Mouse (Mus musculus) midbrain, embryonic 13.5 days (tissue): ENCODE data around the gene Hes3. TPM values are rescaled to one million over a fixed set of nuclear protein-coding genes. Genes with fewer than 3 reads are reported as not detected.

Experiments used
- ATAC-seq: fragments of 200-750 bp; cut with Nextera tagmentation; 2 replicates; pipeline ENCODE4 v1.8.0; 2017; ENCODE audit warnings: mild to moderate bottlenecking, moderate TSS enrichment, moderate library complexity
- H3K27ac ChIP-seq: fragments of 300-500 bp; sonication (generic); 2 replicates; pipeline ENCODE4 v1.5.1; 2015; ENCODE audit warnings: inconsistent platforms, mild to moderate bottlenecking, moderate library complexity
- H3K27me3 ChIP-seq: fragments of 300-500 bp; sonication (generic); 2 replicates; pipeline ENCODE4 v1.6.1; 2015; ENCODE audit warnings: mild to moderate bottlenecking, inconsistent platforms
- H3K36me3 ChIP-seq: fragments of 300-500 bp; sonication (generic); 2 replicates; pipeline ENCODE4 v1.6.1; 2015; ENCODE audit warnings: mild to moderate bottlenecking, inconsistent platforms
- H3K4me1 ChIP-seq: fragments of 300-500 bp; sonication (generic); replicated peaks from 2 replicates; pipeline ENCODE4 v1.6.1; 2015; ENCODE audit warnings: inconsistent platforms
- H3K4me2 ChIP-seq: fragments of 300-500 bp; sonication (generic); replicated peaks from 2 replicates; pipeline ENCODE4 v1.6.1; 2015; ENCODE audit warnings: moderate library complexity, mild to moderate bottlenecking, inconsistent platforms
- H3K4me3 ChIP-seq: fragments of 300-500 bp; sonication (generic); replicated peaks from 2 replicates; pipeline ENCODE4 v1.5.1; 2015; ENCODE audit warnings: mild to moderate bottlenecking, inconsistent platforms
- H3K9ac ChIP-seq: fragments of 300-500 bp; sonication (generic); replicated peaks from 2 replicates; pipeline ENCODE4 v1.6.1; 2015; ENCODE audit warnings: mild to moderate bottlenecking, inconsistent platforms
- H3K9me3 ChIP-seq: fragments of 300-500 bp; sonication (generic); 2 replicates; pipeline ENCODE4 v1.6.1; 2016; ENCODE audit warnings: mild to moderate bottlenecking, inconsistent platforms
- WGBS: fragments of 180-500 bp; shearing (Covaris S2); methylation state at CpG from one replicate; pipeline ENCODE4 v1.1.7; 2015; 5-methylcytosine and 5-hydroxymethylcytosine counted together
- polyA plus RNA-seq: library from polyadenylated mRNA; unstranded; fragments of >200 nt; fragmentation: Nextera tagmentation; extraction: Ambion mirVana; gene quantifications from 2 replicates; pipeline ENCODE4 v1.2.1, GENCODE M21; 2015

Gene Hes3
- polyA plus RNA-seq, 1 experiment from 2014 or later, result 1.4 TPM

GRCm38 (mm10) chr4:152288398-152288945, 3.0 kb downstream of the Hes3 start:
- Histone ChIP-seq H3K27ac (no peak overlapping the region), H3K4me1 (peaks cover 72% of the 10 kb centered on the region), H3K4me2 (peak overlapping the region; percentile 57; the same call in 1 of the 2 replicates), H3K27me3 (peaks cover 97% of the 10 kb centered on the region), H3K4me3 (no peak overlapping the region), H3K36me3 (no peaks in the 10 kb centered on the region), H3K9me3 (no peaks in the 10 kb centered on the region), H3K9ac (no peak overlapping the region)
- 23% methylated on average over 18 of the region's 18 CpGs for WGBS
- ATAC-seq, result no peak

- peaks cover 97% of the 10 kb centered on the region for H3K27me3 ChIP-seq
- WGBS, result 6% methylated on average over 19 of the region's 19 CpGs
- peaks cover 71% of the 10 kb centered on the region for H3K4me1 ChIP-seq
- no peak overlapping the region for H3K4me3 ChIP-seq
- H3K4me2 ChIP-seq, result peak overlapping the region; percentile 57
- no peaks in the 10 kb centered on the region for H3K36me3 ChIP-seq
- H3K9me3 ChIP-seq, result no peaks in the 10 kb centered on the region
- H3K9ac ChIP-seq, result no peak overlapping the region
- no peak overlapping the region for H3K27ac ChIP-seq
- ATAC-seq, result no peak
Measured at GRCm38 (mm10) chr4:152287317-152288120, 3.9 kb downstream of the Hes3 start.

- 3% methylated on average over 26 of the region's 26 CpGs for WGBS
- H3K4me2 ChIP-seq, result peak overlapping the region; percentile 57
- H3K4me1 ChIP-seq, result peaks cover 65% of the 10 kb centered on the region
- peak overlapping the region; percentile 56; the same call in 1 of the 2 replicates for H3K9ac ChIP-seq
- H3K36me3 ChIP-seq, result no peaks in the 10 kb centered on the region
- no peak overlapping the region for H3K27ac ChIP-seq
- peak overlapping the region; percentile 34; the same call in 1 of the 2 replicates for H3K4me3 ChIP-seq
- peaks cover 97% of the 10 kb centered on the region for H3K27me3 ChIP-seq
- no peak for ATAC-seq
- no peaks in the 10 kb centered on the region for H3K9me3 ChIP-seq
Measured at GRCm38 (mm10) chr4:152286887-152287286, 4.6 kb downstream of the Hes3 start.

GRCm38 (mm10) chr4:152286183-152286582, 5.3 kb downstream of the Hes3 start:
- WGBS, result 1% methylated on average over 31 of the region's 32 CpGs
- ATAC-seq, result peak; percentile 11
- peaks cover 58% of the 10 kb centered on the region for H3K4me1 ChIP-seq
- H3K9me3 ChIP-seq, result no peaks in the 10 kb centered on the region
- H3K4me3 ChIP-seq, result peak overlapping the region; percentile 34
- peak overlapping the region; percentile 57 for H3K4me2 ChIP-seq
- no peak overlapping the region for H3K27ac ChIP-seq
- H3K27me3 ChIP-seq, result peaks cover 97% of the 10 kb centered on the region
- no peaks in the 10 kb centered on the region for H3K36me3 ChIP-seq
- H3K9ac ChIP-seq, result peak overlapping the region; percentile 56

DNA sequence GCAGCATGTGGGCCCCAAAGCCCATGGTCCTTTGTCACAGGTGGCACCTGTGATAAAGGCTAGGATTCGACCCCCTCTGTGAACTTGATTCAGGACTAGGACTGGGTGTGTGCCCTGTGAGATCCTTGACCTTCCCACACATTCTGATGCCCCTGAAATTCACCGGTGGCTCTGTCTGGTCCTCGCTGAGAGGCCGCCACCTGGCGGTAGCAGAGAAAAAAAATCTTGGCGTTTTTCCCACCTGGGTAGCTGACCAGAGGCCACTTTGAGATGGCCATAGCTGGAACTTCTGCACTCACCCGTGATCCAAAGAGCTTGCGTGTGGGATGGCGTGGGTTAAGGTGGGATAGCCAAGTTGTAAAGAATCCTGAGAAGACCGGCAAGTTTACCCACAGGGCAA, 6.0 kb downstream of the Hes3 start:
- WGBS, result 4% methylated on average over 10 of the region's 10 CpGs
- peaks cover 97% of the 10 kb centered on the region for H3K27me3 ChIP-seq

GRCm38 (mm10) chr4:152283186-152283950, 8.1 kb downstream of the Hes3 start:
- peaks cover 38% of the 10 kb centered on the region for H3K4me1 ChIP-seq
- H3K9me3 ChIP-seq, result no peaks in the 10 kb centered on the region
- H3K4me2 ChIP-seq, result peak overlapping the region; percentile 56
- H3K9ac ChIP-seq, result peak overlapping the region; percentile 53
- no peak overlapping the region for H3K27ac ChIP-seq
- peaks cover 100% of the 10 kb centered on the region for H3K27me3 ChIP-seq
- 4% methylated on average over 67 of the region's 70 CpGs for whole genome bisulfite sequencing
- H3K4me3 ChIP-seq, result peak overlapping the region; percentile 36
- no peaks in the 10 kb centered on the region for H3K36me3 ChIP-seq
- peak; percentile 81 for ATAC-seq

More for the DNA sequence above, 6.0 kb downstream of the Hes3 start:
- no peaks in the 10 kb centered on the region for H3K36me3 ChIP-seq
- H3K27ac ChIP-seq, result no peak overlapping the region
- ATAC-seq, result no peak
- no peak overlapping the region for H3K4me3 ChIP-seq
- no peak overlapping the region for H3K4me2 ChIP-seq
- H3K9ac ChIP-seq, result no peak overlapping the region
- H3K4me1 ChIP-seq, result peaks cover 51% of the 10 kb centered on the region
- no peaks in the 10 kb centered on the region for H3K9me3 ChIP-seq

DNA sequence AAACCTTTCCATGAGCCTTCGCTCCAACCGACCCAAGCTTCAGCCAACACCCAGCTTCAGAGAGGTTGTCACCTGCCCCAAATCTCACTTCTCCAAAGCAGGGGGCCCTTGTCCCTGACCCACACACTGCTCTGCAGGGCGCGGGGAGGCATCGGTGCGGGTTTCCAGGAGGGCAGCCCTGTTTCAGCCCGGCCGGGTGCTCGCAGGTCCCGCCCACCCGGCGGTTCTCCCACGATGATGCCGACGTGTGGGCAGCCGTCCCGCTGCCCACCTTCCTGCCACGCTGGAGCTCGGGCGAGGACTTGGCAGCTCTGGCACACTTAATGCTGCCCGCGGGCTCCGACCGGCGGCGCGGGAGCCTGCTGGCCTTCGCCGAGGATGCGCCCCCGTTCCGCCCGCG, 8.7 kb downstream of the Hes3 start:
- peak overlapping the region; percentile 36 for H3K4me3 ChIP-seq
- peak overlapping the region; percentile 53 for H3K9ac ChIP-seq
- 19% methylated on average over 34 of the region's 34 CpGs for WGBS
- H3K27me3 ChIP-seq, result peaks cover 97% of the 10 kb centered on the region
- H3K4me2 ChIP-seq, result peak overlapping the region; percentile 56
- peak; percentile 9; the same call in 1 of the 2 replicates for ATAC-seq
- peaks cover 32% of the 10 kb centered on the region for H3K4me1 ChIP-seq
- H3K9me3 ChIP-seq, result no peaks in the 10 kb centered on the region
- H3K36me3 ChIP-seq, result no peaks in the 10 kb centered on the region
- H3K27ac ChIP-seq, result no peak overlapping the region

- H3K4me1 ChIP-seq, result peaks cover 21% of the 10 kb centered on the region
- ATAC-seq, result no peak
- no peak overlapping the region for H3K9ac ChIP-seq
- no peak overlapping the region for H3K27ac ChIP-seq
- H3K36me3 ChIP-seq, result no peaks in the 10 kb centered on the region
- H3K27me3 ChIP-seq, result peaks cover 96% of the 10 kb centered on the region
- WGBS, result 61% methylated on average over 15 of the region's 15 CpGs
- no peak overlapping the region for H3K4me2 ChIP-seq
- no peaks in the 10 kb centered on the region for H3K9me3 ChIP-seq
- H3K4me3 ChIP-seq, result no peak overlapping the region
Measured at GRCm38 (mm10) chr4:152281601-152282000, 9.9 kb downstream of the Hes3 start.

DNA sequence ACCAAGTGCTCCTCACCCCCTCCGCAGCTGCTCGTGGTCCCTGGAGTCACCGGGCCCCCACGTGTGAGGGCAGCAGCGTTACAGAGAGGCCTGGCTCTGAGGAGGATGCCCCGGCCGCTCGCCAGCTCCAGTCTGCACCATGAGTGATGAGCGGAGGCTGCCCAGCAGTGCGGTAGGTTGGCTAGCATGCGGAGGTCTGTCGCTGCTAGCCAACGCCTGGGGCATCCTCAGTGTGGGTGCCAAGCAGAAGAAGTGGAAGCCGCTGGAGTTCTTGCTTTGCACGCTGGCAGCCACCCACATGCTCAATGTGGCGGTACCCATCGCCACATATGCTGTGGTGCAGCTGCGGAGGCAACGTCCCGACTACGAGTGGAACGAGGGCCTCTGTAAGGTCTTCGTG, 12.5 kb downstream of the Hes3 start:
- 93% methylated on average over 23 of the region's 23 CpGs for WGBS
- H3K9ac ChIP-seq, result no peak overlapping the region

DNA sequence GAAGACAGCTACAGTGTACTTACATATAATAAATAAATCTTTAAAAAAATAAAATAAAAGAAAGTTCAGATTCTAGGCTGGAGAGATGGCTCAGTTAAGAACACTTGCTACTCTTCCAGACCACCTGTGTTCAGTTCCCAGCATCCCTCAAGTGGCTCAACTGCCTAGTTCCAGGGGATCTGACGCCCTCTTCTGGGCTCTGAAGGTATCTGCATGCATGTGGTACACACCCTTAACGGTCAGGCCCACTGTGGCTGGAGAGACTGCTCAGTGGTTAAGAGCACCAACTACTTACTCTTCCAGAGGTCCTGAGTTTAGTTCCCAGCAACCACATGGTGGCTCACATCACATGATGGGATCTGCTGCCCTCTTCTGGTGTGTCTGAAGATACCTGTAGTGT, 13.5 kb downstream of the Hes3 start:
- WGBS, result 78% methylated on average over 2 of the region's 2 CpGs
- peaks cover 24% of the 10 kb centered on the region for H3K4me1 ChIP-seq
- peaks cover 92% of the 10 kb centered on the region for H3K27me3 ChIP-seq
- H3K9ac ChIP-seq, result no peak overlapping the region
- no peak for ATAC-seq
- H3K36me3 ChIP-seq, result no peaks in the 10 kb centered on the region
- H3K4me3 ChIP-seq, result no peak overlapping the region
- no peak overlapping the region for H3K4me2 ChIP-seq
- H3K27ac ChIP-seq, result no peak overlapping the region
- no peaks in the 10 kb centered on the region for H3K9me3 ChIP-seq

More for the DNA sequence above, 12.5 kb downstream of the Hes3 start:
- no peak for ATAC-seq
- H3K4me2 ChIP-seq, result no peak overlapping the region
- no peak overlapping the region for H3K27ac ChIP-seq
- no peak overlapping the region for H3K4me3 ChIP-seq
- peaks cover 95% of the 10 kb centered on the region for H3K27me3 ChIP-seq
- H3K36me3 ChIP-seq, result no peaks in the 10 kb centered on the region
- peaks cover 24% of the 10 kb centered on the region for H3K4me1 ChIP-seq
- H3K9me3 ChIP-seq, result no peaks in the 10 kb centered on the region

DNA sequence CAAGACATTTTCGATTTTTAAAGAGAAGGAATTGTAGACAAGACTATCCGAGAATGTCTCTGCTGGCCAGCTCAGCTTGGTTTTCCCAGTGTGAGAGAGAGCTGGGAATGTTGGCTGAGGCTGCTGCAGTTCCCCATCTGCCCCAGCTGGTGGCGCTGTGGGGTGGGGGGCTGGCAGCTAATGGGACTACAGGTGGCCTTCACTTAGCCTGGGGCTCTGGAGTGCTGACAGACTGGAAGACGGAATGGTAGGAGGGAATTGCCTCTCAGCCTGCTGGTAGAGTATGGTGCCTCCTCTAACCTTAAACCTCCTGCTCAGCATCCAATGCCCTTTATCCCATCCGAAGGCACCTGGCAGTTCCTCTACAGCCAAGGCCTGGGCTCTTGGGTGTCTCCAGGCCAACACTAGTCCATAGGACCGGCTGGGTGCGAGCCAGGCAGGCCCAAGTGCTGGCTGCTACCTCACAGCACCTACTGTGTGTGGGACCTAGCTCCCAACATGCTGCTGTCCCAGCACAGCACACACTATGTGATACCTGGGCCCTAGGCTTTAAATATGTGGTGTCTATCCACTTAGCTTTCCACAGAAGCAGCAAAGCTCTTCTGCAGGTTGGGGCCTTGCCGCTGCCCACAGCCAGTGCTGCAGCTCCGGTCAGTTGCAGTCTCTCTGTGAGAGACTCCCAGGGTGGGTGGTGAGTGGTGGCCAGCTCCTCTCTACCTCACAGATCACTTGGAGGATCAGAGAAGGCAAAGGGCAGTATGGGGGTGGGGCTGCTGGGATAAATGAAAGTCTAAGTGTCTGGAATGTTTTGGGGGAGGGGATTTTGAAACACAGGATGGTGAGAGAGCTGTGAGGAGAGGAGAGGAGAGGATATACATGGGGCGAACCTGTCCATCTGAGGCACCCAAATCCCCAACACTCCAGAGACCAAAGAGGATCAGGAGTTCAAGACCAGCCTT, 14.8 kb downstream of the Hes3 start:
- no peaks in the 10 kb centered on the region for H3K36me3 ChIP-seq
- no peak overlapping the region for H3K27ac ChIP-seq
- 55% methylated on average over 10 of the region's 10 CpGs for WGBS
- peaks cover 92% of the 10 kb centered on the region for H3K27me3 ChIP-seq
- H3K4me2 ChIP-seq, result no peak overlapping the region
- H3K4me3 ChIP-seq, result no peak overlapping the region
- H3K9me3 ChIP-seq, result no peaks in the 10 kb centered on the region
- H3K9ac ChIP-seq, result no peak overlapping the region
- peaks cover 21% of the 10 kb centered on the region for H3K4me1 ChIP-seq
- no peak for ATAC-seq
